ENCODE assay signal across 12 mouse cellular contexts in the genomic region with DNA sequence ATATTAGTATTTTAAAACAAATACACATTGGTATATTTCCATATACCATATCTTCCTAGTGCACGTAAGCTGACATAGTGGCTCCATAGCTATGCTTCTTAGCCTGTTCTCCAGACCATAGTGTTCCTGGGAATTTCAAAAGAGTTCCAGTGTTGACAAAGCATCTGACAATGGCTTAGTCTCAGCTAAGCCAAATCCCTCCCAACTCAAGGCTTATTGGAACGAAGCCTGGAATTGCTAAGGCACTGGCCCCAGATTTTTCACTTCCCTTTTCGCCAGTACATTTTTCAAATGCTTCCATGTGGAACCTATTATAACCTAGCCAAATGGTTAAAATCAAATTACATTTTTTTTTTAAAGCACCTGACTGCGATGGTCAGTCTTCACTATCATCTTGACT. TPM values are rescaled to one million over a fixed set of nuclear protein-coding genes. Genes with fewer than 3 reads are reported as not detected.
DNase-seq lines count a peak whose midpoint lies in the region; ATAC-seq and TF ChIP-seq lines count a peak whose summit lies in the region.
"Had no signal": no experiment of that assay in that cellular context is flagged by ENCODE, and none has a peak within 500 bp of the region (broad histone marks: within the 10 kb centered on the region; RNA-seq: fewer than 3 reads in every experiment).

No protein-coding gene starts in this region.

- no peak overlapping the region for H3K9ac ChIP-seq in forebrain, postnatal 0 days
- H3K9ac ChIP-seq in liver, postnatal 0 days (replicated peaks) = no peak overlapping the region
- no peak overlapping the region for H3K9ac ChIP-seq in liver, embryonic 12.5 days
- H3K9ac ChIP-seq: heart, embryonic 15.5 days; liver, embryonic 15.5 days had no signal

- no peak for ATAC-seq in forebrain, postnatal 0 days
- no peak for ATAC-seq in liver, postnatal 0 days
- no peak for ATAC-seq in liver, embryonic 12.5 days

- no peak overlapping the region for H3K27ac ChIP-seq in forebrain, postnatal 0 days (ENCODE audit: low read depth, low read length)
- H3K27ac ChIP-seq in forebrain, embryonic 10.5 days = no peak overlapping the region
- peak overlapping the region; percentile 48; the same call in 1 of the 2 replicates for H3K27ac ChIP-seq in liver, postnatal 0 days (ENCODE audit: low read depth)
- H3K27ac ChIP-seq in liver, embryonic 12.5 days = no peak overlapping the region
- H3K27ac ChIP-seq: heart, embryonic 15.5 days; liver, embryonic 15.5 days had no signal

- H3K9me3 ChIP-seq in forebrain, postnatal 0 days (ENCODE audit: low read length) = no peaks in the 10 kb centered on the region
- no peaks in the 10 kb centered on the region for H3K9me3 ChIP-seq in forebrain, embryonic 10.5 days
- H3K9me3 ChIP-seq in liver, postnatal 0 days (ENCODE audit: low read length) = no peaks in the 10 kb centered on the region
- H3K9me3 ChIP-seq in liver, embryonic 12.5 days (replicated peaks) = no peaks in the 10 kb centered on the region
- H3K9me3 ChIP-seq: heart, embryonic 15.5 days; liver, embryonic 15.5 days had no signal

- H3K4me1 ChIP-seq in forebrain, postnatal 0 days (ENCODE audit: insufficient read depth) = 0 out of 2 replicates have a peak, but pooled peaks cover 9% of the 10 kb centered on the region
- peaks cover 13% of the 10 kb centered on the region for H3K4me1 ChIP-seq in forebrain, embryonic 10.5 days
- H3K4me1 ChIP-seq in liver, postnatal 0 days (ENCODE audit: insufficient read depth) = peaks cover 3% of the 10 kb centered on the region; the same call in 1 of the 2 replicates
- no peaks in the 10 kb centered on the region for H3K4me1 ChIP-seq in liver, embryonic 12.5 days

- H3K4me2 ChIP-seq in forebrain, postnatal 0 days (ENCODE audit: low read depth) = no peak overlapping the region
- 0 out of 2 replicates have a peak overlapping the region, but pooled peaks have one; percentile 40 for H3K4me2 ChIP-seq in liver, postnatal 0 days (ENCODE audit: low read depth, low read length)
- H3K4me2 ChIP-seq in liver, embryonic 12.5 days = no peak overlapping the region
- H3K4me2 ChIP-seq: heart, embryonic 15.5 days; liver, embryonic 15.5 days had no signal

- H3K36me3 ChIP-seq in forebrain, postnatal 0 days (ENCODE audit: insufficient read depth) = no peaks in the 10 kb centered on the region
- no peaks in the 10 kb centered on the region for H3K36me3 ChIP-seq in forebrain, embryonic 10.5 days (replicated peaks)
- no peaks in the 10 kb centered on the region for H3K36me3 ChIP-seq in liver, postnatal 0 days (replicated peaks; ENCODE audit: insufficient read depth, low read length)
- no peaks in the 10 kb centered on the region for H3K36me3 ChIP-seq in liver, embryonic 12.5 days
- H3K36me3 ChIP-seq: heart, embryonic 15.5 days; liver, embryonic 15.5 days had no signal

- no peak overlapping the region for H3K4me3 ChIP-seq in forebrain, postnatal 0 days (ENCODE audit: low read depth, low read length)
- no peak overlapping the region for H3K4me3 ChIP-seq in forebrain, embryonic 10.5 days
- no peak overlapping the region for H3K4me3 ChIP-seq in liver, postnatal 0 days (ENCODE audit: low read depth, low read length)
- H3K4me3 ChIP-seq in liver, embryonic 12.5 days = no peak overlapping the region
- H3K4me3 ChIP-seq: erythroblast, embryonic 14.5 days; heart, embryonic 15.5 days; liver, embryonic 15.5 days had no signal

- no peaks in the 10 kb centered on the region for H3K27me3 ChIP-seq in forebrain, postnatal 0 days (ENCODE audit: insufficient read depth, low read length)
- peaks cover 21% of the 10 kb centered on the region for H3K27me3 ChIP-seq in forebrain, embryonic 10.5 days (ENCODE audit: poor library complexity, severe bottlenecking)
- H3K27me3 ChIP-seq in liver, postnatal 0 days (ENCODE audit: insufficient read depth, low read length) = no peaks in the 10 kb centered on the region
- 0 out of 2 replicates have a peak, but pooled peaks cover 3% of the 10 kb centered on the region for H3K27me3 ChIP-seq in liver, embryonic 12.5 days (replicated peaks)
- H3K27me3 ChIP-seq: heart, embryonic 15.5 days; liver, embryonic 15.5 days had no signal

- TF ChIP-seq CTCF in forebrain, postnatal 0 days (IDR thresholded peaks at IDR 0.05; ENCODE audit: low read depth) = no peak
- TF ChIP-seq CTCF in liver, postnatal 0 days (IDR thresholded peaks at IDR 0.05; ENCODE audit: low read depth) = no peak

- DNase-seq in forebrain, postnatal 0 days = peak; percentile 16
- DNase-seq in forebrain, embryonic 10.5 days (ENCODE audit: extremely low spot score, low spot score) = no peak
- no peak for DNase-seq in liver, postnatal 0 days
- DNase-seq in heart, postnatal 4 days = peak; percentile 11
- DNase-seq in lung, postnatal 14 days = peak; percentile 21
- no peak for DNase-seq in ovary, postnatal 14 days (ENCODE audit: low spot score)
- DNase-seq in cerebellum, adult 8-10 months = no peak
- DNase-seq: cerebellum, adult 9-10 months had no signal

- WGBS in forebrain, postnatal 0 days = 37% methylated on average over 4 of the region's 4 CpGs
- WGBS in forebrain, embryonic 10.5 days = 78% methylated on average over 4 of the region's 4 CpGs
- WGBS in liver, postnatal 0 days (ENCODE audit: insufficient replicate concordance) = 64% methylated on average over 4 of the region's 4 CpGs
- WGBS in liver, embryonic 12.5 days (ENCODE audit: insufficient replicate concordance) = 70% methylated on average over 4 of the region's 4 CpGs

- TF ChIP-seq EP300 in liver, postnatal 0 days (IDR thresholded peaks at IDR 0.05; ENCODE audit: low read depth) = no peak

RNA-seq across cellular contexts. Expression of a gene that starts 3.6 kb away (rescaled TPM):
- 1.5 and 3.9 TPM in 2 replicates for total RNA-seq in forebrain, postnatal 0 days (2014; rRNA removed)
- 0.46 and 0.48 TPM in 2 replicates for polyA plus RNA-seq in forebrain, postnatal 0 days (2015; fragmentation: Nextera tagmentation; extraction: Ambion mirVana)
- 2.9 and 3.4 TPM in 2 replicates for polyA plus RNA-seq in forebrain, embryonic 10.5 days (2016; fragmentation: Nextera tagmentation; extraction: Ambion mirVana)
- 43.7 and 49.0 TPM in 2 replicates for polyA plus RNA-seq in liver, postnatal 0 days (2015; fragmentation: Nextera tagmentation; extraction: Ambion mirVana)
- 24.1 and 24.2 TPM in 2 replicates for polyA plus RNA-seq in liver, embryonic 12.5 days (2016; fragmentation: Nextera tagmentation; extraction: Ambion mirVana)
- total RNA-seq in heart, postnatal 4 days (2021) = under 1 TPM; 0.31 to 0.41 TPM
- polyA plus RNA-seq: erythroblast, embryonic 14.5 days had no signal

Comparison
In these comparisons a context has a peak if more than half of its experiments do, and no peak if none do; other contexts are left out.
1. DNase-seq: peak in forebrain, postnatal 0 days (single experiment), heart, postnatal 4 days (single experiment) and lung, postnatal 14 days (single experiment); none in forebrain, embryonic 10.5 days (single experiment), liver, postnatal 0 days (single experiment), ovary, postnatal 14 days (single experiment) and cerebellum, adult 8-10 months (single experiment).